Mouse (Mus musculus): ENCODE measurements around the gene Igfn1. TPM values are rescaled to one million over a fixed set of nuclear protein-coding genes. Genes with fewer than 3 reads are reported as not detected.

Igfn1 gene
- total and polyA plus RNA-seq, 3 experiments: not detected

DNA sequence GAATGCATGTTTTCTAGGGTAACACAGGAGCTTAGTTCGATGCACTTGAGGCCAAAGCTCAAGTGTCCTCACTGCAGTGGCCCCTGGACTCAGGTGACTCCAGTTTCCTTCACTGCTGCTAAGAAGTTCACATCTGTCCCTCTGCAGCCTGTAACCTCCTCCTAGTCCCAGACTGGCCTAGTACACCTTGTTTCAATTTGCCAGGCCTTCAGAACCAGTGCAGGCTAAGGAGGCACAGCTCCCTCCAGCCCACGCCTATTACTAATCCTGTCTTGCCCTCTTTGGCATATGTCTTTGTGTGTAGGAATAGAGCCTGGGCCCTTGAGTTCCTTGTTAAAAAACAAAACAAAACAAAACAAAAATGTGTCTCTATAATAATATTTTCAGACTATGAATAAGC lies 11.2 kb upstream of the Igfn1 start:
- Histone ChIP-seq H3K4me3 (replicated peaks in 1 of 3; ENCODE audit: low read depth in 2 of 3, low read length in 2 of 3, poor library complexity in 1 of 3) (peak overlapping the region in 2 of 3 experiments; percentile 36 to 88), H3K4me2 (ENCODE audit: insufficient read depth, low read depth, poor library complexity, severe bottlenecking) (peak overlapping the region; percentile 64), H3K9me3 (replicated peaks; ENCODE audit: low read length) (no peaks in the 10 kb centered on the region), H3K79me2 (replicated peaks; ENCODE audit: control insufficient read depth, extremely low read depth, insufficient read depth, poor library complexity, severe bottlenecking) (no peaks in the 10 kb centered on the region), H3K9ac (ENCODE audit: insufficient read depth, low read depth) (no peak overlapping the region), H3K27me3 (replicated peaks) (peaks cover 4% of the 10 kb centered on the region), H3K27ac (ENCODE audit: insufficient read depth, low read depth) (no peak overlapping the region), H3K36me3 (replicated peaks in 1 of 2; ENCODE audit: control insufficient read depth in 1 of 2, insufficient read depth in 1 of 2, low read length in 1 of 2) (peaks cover 3 to 21% of the 10 kb centered on the region in 2 experiments), H3K4me1 (ENCODE audit: control insufficient read depth in 1 of 2, insufficient read depth in 2 of 2) (peaks cover 3 to 22% of the 10 kb centered on the region in 2 experiments)
- TF ChIP-seq CHD2 (IDR thresholded peaks at IDR 0.05; ENCODE audit: low read length) (no peak), KAT2A (IDR thresholded peaks at IDR 0.05; ENCODE audit: insufficient replicate concordance, low read length) (no peak), ETS1 (conservative IDR thresholded peaks at IDR 0.05; ENCODE audit: low read depth, low read length) (no peak), ZKSCAN1 (IDR thresholded peaks at IDR 0.05; ENCODE audit: borderline replicate concordance, low read depth, low read length) (no peak), CHD1 (IDR thresholded peaks at IDR 0.05; ENCODE audit: low read depth, low read length) (no peak)
- in situ Hi-C loops (cut with MboI; ENCODE audit: low pct_ligation_motif_present, low pct_unique_long_range_greater_than_20kb, low sequenced_read_pairs) (no loop called here), dilution Hi-C loops (cut with MboI; ENCODE audit: extremely low pct_ligation_motif_present, extremely low pct_unique_long_range_greater_than_20kb, low sequenced_read_pairs) (no loop called here)
- DNase-seq (ENCODE audit: extremely low read depth): no peak

DNA sequence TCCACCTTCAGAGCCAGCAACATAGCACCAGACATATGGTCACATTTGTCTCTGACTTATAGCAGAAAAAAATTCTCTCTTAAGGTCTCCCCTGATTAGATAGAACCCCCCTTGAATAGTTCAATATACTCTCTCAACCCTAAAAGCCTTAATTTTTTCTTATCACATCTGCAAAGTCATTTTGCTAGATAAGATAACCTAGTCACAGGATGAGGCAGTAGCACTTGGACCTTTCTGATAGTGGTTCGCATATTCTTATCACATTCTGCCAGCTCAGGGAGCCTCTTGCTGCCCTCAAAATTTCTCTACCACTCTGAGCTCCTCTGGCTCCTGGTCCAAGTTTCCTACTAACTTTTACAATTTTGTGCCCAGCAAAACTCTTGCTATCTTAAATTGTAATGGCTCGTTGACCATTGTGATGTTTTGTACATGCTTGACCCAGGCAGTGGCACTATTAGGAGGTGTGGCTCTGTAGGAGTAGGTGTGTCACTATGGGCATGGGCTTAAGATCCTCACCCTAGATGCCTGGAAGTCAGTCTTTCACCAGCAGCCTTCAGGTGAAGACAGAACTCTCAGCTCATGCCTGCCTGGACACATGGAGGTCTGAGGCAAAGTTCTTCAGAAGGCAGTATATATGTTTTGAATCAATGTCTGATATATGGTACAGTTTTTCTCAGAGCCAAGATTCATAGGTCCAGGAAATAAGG lies 8.8 kb upstream of the Igfn1 start:
- Histone ChIP-seq H3K79me2 (replicated peaks; ENCODE audit: control insufficient read depth, extremely low read depth, insufficient read depth, poor library complexity, severe bottlenecking) (no peaks in the 10 kb centered on the region), H3K9me3 (replicated peaks; ENCODE audit: low read length) (no peaks in the 10 kb centered on the region), H3K4me3 (replicated peaks in 1 of 3; ENCODE audit: low read depth in 2 of 3, low read length in 2 of 3, poor library complexity in 1 of 3) (no peak overlapping the region), H3K36me3 (replicated peaks in 1 of 2; ENCODE audit: control insufficient read depth in 1 of 2, insufficient read depth in 1 of 2, low read length in 1 of 2) (peaks cover 0 to 2% of the 10 kb centered on the region in 2 experiments), H3K4me1 (ENCODE audit: control insufficient read depth in 1 of 2, insufficient read depth in 2 of 2) (peaks cover 3 to 22% of the 10 kb centered on the region in 2 experiments), H3K27me3 (replicated peaks) (peaks cover 4% of the 10 kb centered on the region), H3K27ac (ENCODE audit: insufficient read depth, low read depth) (no peak overlapping the region), H3K4me2 (ENCODE audit: insufficient read depth, low read depth, poor library complexity, severe bottlenecking) (no peak overlapping the region), H3K9ac (ENCODE audit: insufficient read depth, low read depth) (no peak overlapping the region)
- TF ChIP-seq USF2 (conservative IDR thresholded peaks at IDR 0.05; ENCODE audit: low read depth, low read length): no peak
- TF ChIP-seq SMC3 (IDR thresholded peaks at IDR 0.05; ENCODE audit: low read depth, low read length): no peak
- TF ChIP-seq GABPA (IDR thresholded peaks at IDR 0.05; ENCODE audit: insufficient replicate concordance, low read depth, low read length): no peak
- no peak for TF ChIP-seq ZMIZ1 (IDR thresholded peaks at IDR 0.05; ENCODE audit: low read depth, low read length)
- no peak for TF ChIP-seq MAZ (IDR thresholded peaks at IDR 0.05; ENCODE audit: low read depth, low read length)
- no peak for TF ChIP-seq POLR2A (IDR thresholded peaks at IDR 0.05; ENCODE audit: low read depth, low read length)
- no peak for TF ChIP-seq TCF12 (IDR thresholded peaks at IDR 0.05; ENCODE audit: low read depth, low read length)
- TF ChIP-seq ELF1 (IDR thresholded peaks at IDR 0.05; ENCODE audit: low read depth, low read length): no peak
- no peak for TF ChIP-seq IRF4 (IDR thresholded peaks at IDR 0.05; ENCODE audit: low read depth, low read length)
- TF ChIP-seq SIN3A (IDR thresholded peaks at IDR 0.05; ENCODE audit: low read length): no peak
- TF ChIP-seq RAD21 (IDR thresholded peaks at IDR 0.05; ENCODE audit: low read depth, low read length): no peak
- TF ChIP-seq EP300 (IDR thresholded peaks at IDR 0.05; ENCODE audit: low read length): no peak
- TF ChIP-seq MYC (IDR thresholded peaks at IDR 0.05; ENCODE audit: low read depth, low read length): no peak
- TF ChIP-seq ETS1 (conservative IDR thresholded peaks at IDR 0.05; ENCODE audit: low read depth, low read length): no peak
- no peak for TF ChIP-seq CHD1 (IDR thresholded peaks at IDR 0.05; ENCODE audit: low read depth, low read length)
- no peak for TF ChIP-seq MXI1 (IDR thresholded peaks at IDR 0.05; ENCODE audit: low read depth, low read length)
- in situ Hi-C loops (cut with MboI; ENCODE audit: low pct_ligation_motif_present, low pct_unique_long_range_greater_than_20kb, low sequenced_read_pairs): no loop called here
- DNase-seq (ENCODE audit: extremely low read depth): no peak
- dilution Hi-C loops (cut with MboI; ENCODE audit: extremely low pct_ligation_motif_present, extremely low pct_unique_long_range_greater_than_20kb, low sequenced_read_pairs): no loop called here

Data from CH12.LX (cell line).